Mouse (Mus musculus) C2C12 (cell line): ENCODE results near the gene Lhb.

Experiments used
- CEBPB ChIP-seq: IDR thresholded peaks from one replicate; pipeline ENCODE4 v1.6.1; 2011; ENCODE audit warnings: low read depth, mild to moderate bottlenecking, control low read depth, moderate library complexity
- CTCF ChIP-seq: IDR thresholded peaks from one replicate; pipeline ENCODE4 v1.5.1; 2011; ENCODE audit not compliant: control insufficient read depth, insufficient read depth, insufficient read length
- MAX ChIP-seq: IDR thresholded peaks from one replicate; pipeline ENCODE4 v1.6.1; 2011; ENCODE audit warnings: mild to moderate bottlenecking, control low read depth
- MYOD1 ChIP-seq: IDR thresholded peaks from one replicate; pipeline ENCODE4 v1.6.1; 2011; ENCODE audit warnings: low read depth; ENCODE audit not compliant: control insufficient read depth, insufficient read length
- MYOG ChIP-seq: IDR thresholded peaks from one replicate; pipeline ENCODE4 v1.6.1; 2011; ENCODE audit not compliant: control insufficient read depth, insufficient read length; ENCODE audit errors: extremely low read depth
- USF1 ChIP-seq: IDR thresholded peaks from one replicate; pipeline ENCODE4 v1.6.1; 2011; ENCODE audit warnings: low read depth, mild to moderate bottlenecking, control low read depth, moderate library complexity

DNA sequence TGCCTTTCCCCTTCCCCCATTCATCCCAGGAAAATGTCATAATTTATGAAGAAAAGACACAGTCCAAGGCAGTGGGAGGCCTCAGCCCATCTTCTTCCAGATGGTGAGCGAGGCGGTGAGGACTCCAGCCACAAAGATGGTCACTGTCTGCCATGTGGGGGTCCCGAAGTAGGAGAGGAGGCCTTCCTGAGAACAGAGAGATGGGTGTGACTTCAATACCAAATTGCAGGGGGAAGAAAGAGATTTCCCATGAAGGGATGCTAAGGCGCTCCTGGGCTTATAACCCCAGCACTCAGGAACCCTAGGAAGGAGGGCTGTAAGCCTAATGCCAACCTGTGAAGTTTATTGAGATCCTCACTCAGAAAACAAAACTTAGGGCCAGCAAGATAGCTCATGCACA, 41.2 kb downstream of the Lhb start:
- TF ChIP-seq CTCF, result no peak
- no peak for TF ChIP-seq USF1
- TF ChIP-seq MAX, result no peak
- TF ChIP-seq CEBPB, result no peak
- TF ChIP-seq MYOG, result no peak
- TF ChIP-seq MYOD1, result no peak
